Mouse (Mus musculus) T-helper 17 cell (primary cell): ENCODE results near the gene Cand2.

Source experiments
- in situ Hi-C, 2 experiments: fragments of 300-600 bp; cut with MboI, MseI; formaldehyde crosslinking; loops; 1 replicate in 1 of 2; 2 replicates in 1 of 2; pipeline ENCODE4 v1.15.1; 2025; ENCODE audit warnings: high pct_unique_total_duplicates in 2 of 2

Gene Cand2

GRCm38 (mm10) chr6:115774501-115774921, at the start of gene Cand2:
Gene Cand2 (plus strand): TSS chr6:115774538.
- in situ Hi-C loops = no loop called here

GRCm38 (mm10) chr6:115727108-115727507, 47.2 kb upstream of the Cand2 start:
- in situ Hi-C loops = loop anchor here in 1 of 2 experiments (5.0 kb wide), 1 partner anchor 40 kb away; no protein-coding TSS in a partner anchor

- in situ Hi-C loops = loop anchor here in 1 of 2 experiments (5.0 kb wide), 1 partner anchor 40 kb away; no protein-coding TSS in a partner anchor
Observed at GRCm38 (mm10) chr6:115727570-115727969, 46.8 kb upstream of the Cand2 start.

GRCm38 (mm10) chr6:115730560-115731342, 43.6 kb upstream of the Cand2 start:
- in situ Hi-C loops = no loop called here

GRCm38 (mm10) chr6:115732341-115732928, 41.9 kb upstream of the Cand2 start:
- in situ Hi-C loops = no loop called here

- in situ Hi-C loops = no loop called here
Observed at GRCm38 (mm10) chr6:115734909-115735308, 39.4 kb upstream of the Cand2 start.

GRCm38 (mm10) chr6:115739056-115739455, 35.3 kb upstream of the Cand2 start:
- in situ Hi-C loops = no loop called here

- in situ Hi-C loops = no loop called here
Observed at GRCm38 (mm10) chr6:115743569-115743968, 30.8 kb upstream of the Cand2 start.

- in situ Hi-C loops = no loop called here
Observed at GRCm38 (mm10) chr6:115746326-115746725, 28.0 kb upstream of the Cand2 start.

GRCm38 (mm10) chr6:115755536-115755935, 18.8 kb upstream of the Cand2 start:
- in situ Hi-C loops = no loop called here

GRCm38 (mm10) chr6:115758981-115759435, 15.3 kb upstream of the Cand2 start:
- in situ Hi-C loops = no loop called here

GRCm38 (mm10) chr6:115759461-115759860, 14.9 kb upstream of the Cand2 start:
- in situ Hi-C loops = no loop called here

- in situ Hi-C loops = no loop called here
Observed at GRCm38 (mm10) chr6:115760137-115760536, 14.2 kb upstream of the Cand2 start.

- in situ Hi-C loops = no loop called here
Observed at GRCm38 (mm10) chr6:115760982-115761381, 13.4 kb upstream of the Cand2 start.

GRCm38 (mm10) chr6:115761995-115762756, 12.2 kb upstream of the Cand2 start, which contains the start of gene Tmem40:
Gene Tmem40 (minus strand): TSS chr6:115762410.
- in situ Hi-C loops = no loop called here

GRCm38 (mm10) chr6:115764179-115764578, 10.2 kb upstream of the Cand2 start:
- in situ Hi-C loops = no loop called here

GRCm38 (mm10) chr6:115767357-115767756, 7.0 kb upstream of the Cand2 start:
- in situ Hi-C loops = loop anchor here in 1 of 2 experiments (5.0 kb wide), 1 partner anchor 40 kb away; no protein-coding TSS in a partner anchor

- in situ Hi-C loops = loop anchor here in 1 of 2 experiments (5.0 kb wide), 1 partner anchor 41 kb away; no protein-coding TSS in a partner anchor
Observed at GRCm38 (mm10) chr6:115768207-115768606, 6.1 kb upstream of the Cand2 start.

GRCm38 (mm10) chr6:115770059-115770670, 4.2 kb upstream of the Cand2 start:
- in situ Hi-C loops = no loop called here

GRCm38 (mm10) chr6:115770852-115771251, 3.5 kb upstream of the Cand2 start:
- in situ Hi-C loops = no loop called here

GRCm38 (mm10) chr6:115772201-115772600, 2.1 kb upstream of the Cand2 start:
- in situ Hi-C loops = no loop called here
